Mouse (Mus musculus): ENCODE measurements at regions not wholly inside any gene's neighbourhood (a gene's known extent, or its start where the extent isn't known, plus 50 kb on each side); places are given as distances from the start of the nearest gene placed in this dataset.

DNA sequence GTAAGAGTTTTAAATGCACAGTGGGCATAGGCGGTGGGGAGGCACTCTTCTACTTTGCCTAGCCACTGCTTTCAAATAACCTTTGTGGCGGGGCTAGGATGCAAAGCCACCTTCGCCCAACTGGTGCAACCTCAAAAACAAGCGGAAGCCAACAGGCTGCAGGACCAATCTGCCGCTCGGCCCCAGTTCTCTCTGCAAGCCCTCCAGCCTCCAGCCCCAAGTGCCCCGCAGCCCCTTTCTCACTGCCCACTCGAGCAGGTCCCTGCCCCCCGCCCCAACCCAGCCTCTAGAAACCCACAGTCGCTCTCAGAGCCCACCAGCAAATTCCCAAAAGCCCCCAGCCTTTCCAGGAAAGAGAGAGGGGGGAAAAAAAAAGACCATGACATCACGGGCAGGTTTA, 89.6 kb upstream of the Ssbp2 start:
- DNase-seq = peak; percentile 49

DNA sequence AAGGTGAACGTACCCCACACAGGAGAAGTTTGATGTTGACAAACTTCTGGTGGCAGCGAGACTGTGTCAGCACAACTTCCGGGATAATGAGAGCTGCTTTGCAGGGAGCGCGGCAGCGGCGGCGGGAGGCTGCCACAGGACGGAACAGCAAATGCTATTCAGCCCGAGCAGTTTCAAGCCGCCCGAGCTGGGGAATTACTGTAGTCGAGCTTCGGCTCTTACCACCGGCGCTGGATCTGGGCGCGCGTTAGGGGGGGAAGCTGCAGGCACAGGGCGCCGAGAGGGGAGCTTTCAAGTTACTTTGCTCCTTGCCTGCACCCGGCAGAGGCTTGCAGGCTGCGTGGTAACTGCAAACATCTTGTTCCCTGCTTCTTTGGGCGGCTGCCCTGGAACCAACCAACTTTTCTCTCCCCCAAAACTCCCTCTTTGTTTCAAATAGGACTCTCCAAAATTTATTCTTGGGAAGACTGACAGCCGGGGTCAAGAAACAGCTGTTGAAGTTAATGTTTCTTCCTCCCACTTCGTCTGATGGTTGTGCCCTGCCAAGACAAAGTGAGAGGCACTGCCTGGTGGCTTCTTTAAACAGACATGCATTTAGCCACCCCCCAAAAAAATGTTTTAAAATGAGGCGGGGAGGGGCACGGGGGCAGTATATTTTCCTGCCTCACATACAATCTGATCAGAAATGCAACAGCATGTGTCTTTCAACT, 89.0 kb upstream of the Ssbp2 start:
- DNase-seq = peak; percentile 98

DNA sequence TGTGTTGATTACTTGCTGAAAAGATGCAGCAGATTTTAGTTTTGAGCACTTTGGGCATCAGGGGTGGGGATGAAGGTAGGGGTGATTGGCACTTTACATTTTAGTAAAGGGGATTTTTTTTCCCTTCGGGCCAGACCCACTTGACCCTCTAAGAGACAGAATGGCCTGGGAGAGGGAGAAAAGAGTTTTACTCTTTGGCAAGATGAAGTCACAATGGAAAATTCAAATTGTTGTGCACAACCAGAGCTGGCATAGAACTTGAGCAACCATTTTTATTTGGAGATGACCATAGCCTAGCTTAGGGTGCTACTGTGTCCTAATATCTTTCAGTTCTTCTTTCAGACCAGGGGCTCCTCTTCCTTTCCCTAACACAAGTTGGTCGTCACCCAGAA, 88.5 kb upstream of the Ssbp2 start:
- DNase-seq = no peak

DNA sequence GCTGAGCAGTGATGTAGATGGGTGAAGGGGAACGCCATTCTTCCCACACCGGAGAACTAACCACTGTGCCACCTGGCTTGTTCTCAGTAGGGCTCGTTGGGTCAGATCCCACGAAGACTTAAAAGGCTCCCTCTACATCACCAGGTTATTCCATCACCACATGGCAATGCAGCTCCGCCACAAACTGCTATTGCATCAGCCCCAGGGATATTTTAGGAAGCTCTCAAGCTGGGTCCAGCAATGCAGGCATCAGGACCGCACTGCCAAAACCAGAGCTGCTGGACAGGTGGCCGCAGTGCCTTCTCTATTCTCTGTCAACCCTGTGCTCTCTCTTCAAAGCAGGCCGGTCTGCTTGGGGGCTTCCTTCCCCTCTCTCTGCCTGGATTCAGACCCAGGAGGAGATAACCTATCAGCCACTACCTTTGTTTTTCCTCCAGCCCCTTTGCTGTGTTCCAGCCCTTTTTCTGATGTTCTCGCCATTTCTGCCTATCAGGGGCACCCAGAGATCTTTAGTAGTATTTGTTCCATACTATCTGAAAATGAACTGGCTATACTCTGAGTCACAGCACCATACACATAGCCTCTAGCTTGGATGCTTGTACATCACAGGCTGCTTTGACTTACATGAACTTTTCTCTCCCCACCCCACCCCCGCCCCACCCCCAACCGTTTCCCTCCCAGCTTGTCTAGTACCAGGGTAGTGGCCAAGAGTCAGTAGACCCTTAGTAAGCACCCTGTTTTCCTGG, 87.8 kb upstream of the Ssbp2 start:
- peak; percentile 32 for DNase-seq

DNA sequence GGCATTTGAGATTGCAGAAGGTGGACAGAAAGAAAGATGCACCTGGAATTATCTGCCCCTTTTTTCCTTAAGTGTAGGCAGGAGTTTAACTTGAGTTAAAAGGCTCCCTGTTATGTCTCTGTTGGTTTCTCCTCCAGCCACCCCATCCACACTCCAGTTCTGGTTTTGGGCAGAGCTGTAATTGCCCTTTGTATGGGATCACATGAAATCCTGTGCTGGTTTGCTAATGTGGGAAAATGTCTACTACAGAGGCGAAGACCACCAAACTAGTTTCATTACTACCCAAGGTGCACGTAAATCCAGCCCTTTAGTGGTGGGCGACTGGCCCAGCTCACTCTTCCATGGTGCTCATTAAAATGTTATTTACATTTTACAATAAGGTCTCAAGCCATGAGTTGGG, 85.9 kb upstream of the Ssbp2 start:
- DNase-seq = peak; percentile 62

DNA sequence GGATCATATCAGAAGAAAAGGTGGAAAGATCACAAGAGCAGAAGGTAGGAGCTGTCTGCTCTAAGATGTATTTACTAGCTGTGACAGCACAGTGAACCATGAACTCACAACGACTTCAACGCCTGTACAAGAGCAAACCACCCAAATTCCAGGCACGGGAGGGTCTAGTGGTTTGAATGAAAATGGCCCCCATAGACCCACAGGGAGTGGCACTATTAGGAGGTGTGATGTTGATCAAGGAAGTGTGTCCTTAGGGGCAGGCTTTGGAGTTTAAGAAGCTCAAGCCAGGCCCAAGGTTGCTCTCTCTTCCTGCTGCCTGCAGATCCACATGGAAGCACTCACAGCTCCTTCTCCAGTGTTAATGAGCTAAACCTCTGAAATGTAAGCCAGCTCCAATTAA, 83.5 kb upstream of the Ssbp2 start:
- no peak for DNase-seq

DNA sequence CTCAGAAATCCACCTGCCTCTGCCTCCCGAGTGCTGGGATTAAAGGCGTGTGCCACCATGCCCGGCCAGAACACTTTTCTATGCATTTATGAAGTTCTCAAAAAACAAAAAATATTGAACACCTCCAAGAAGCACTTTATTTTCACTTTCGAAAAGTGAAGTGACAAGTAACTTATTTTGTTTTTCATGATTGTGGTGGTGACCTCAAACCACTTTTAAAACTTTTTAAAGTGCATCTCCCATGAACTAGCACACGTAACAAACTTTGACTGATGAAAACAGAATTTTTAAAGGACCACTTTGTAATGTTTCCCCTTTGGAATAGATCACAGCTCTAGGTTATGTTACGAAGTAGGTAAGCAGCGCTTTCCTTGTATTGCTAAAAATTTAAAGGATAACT, 82.7 kb upstream of the Ssbp2 start:
- DNase-seq = no peak

DNA sequence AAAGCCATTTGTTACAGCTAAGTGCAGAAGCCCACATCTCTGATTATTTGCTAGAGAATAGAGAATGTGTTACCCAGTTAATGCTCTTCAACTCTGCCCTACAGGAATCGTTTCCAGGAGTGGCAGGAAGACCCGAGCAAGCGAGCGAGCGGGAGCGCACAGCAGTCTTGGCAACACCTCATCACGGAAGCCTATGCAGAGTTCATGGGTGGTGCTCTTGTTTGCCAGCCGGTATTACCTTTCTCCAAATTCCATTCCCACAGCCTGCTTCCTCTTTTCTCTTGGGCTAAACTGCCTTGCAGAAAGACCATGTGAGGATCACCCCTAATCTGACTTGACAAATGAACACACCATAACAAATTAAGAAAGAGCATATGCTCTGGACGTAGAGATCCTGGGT, 82.1 kb upstream of the Ssbp2 start:
- DNase-seq = no peak

DNA sequence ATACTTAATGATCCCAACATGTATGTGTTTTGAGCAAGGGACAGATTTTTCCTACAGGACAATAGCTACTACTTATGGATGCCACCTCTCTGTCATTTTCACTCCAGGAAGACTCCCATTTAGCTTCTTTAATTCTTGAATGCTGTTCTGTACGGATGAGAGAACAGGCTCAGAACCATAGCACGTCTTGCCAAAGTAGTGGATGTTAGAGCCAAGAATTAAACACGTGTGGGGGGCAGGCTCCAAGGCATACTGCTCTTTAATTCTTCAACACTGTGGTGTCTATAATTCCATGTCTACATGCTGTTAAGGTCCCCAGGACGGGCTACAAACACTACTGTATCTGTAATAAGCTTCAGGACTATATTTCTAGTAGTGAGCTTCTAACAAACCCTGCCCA, 74.7 kb upstream of the Ssbp2 start:
- DNase-seq = no peak

DNA sequence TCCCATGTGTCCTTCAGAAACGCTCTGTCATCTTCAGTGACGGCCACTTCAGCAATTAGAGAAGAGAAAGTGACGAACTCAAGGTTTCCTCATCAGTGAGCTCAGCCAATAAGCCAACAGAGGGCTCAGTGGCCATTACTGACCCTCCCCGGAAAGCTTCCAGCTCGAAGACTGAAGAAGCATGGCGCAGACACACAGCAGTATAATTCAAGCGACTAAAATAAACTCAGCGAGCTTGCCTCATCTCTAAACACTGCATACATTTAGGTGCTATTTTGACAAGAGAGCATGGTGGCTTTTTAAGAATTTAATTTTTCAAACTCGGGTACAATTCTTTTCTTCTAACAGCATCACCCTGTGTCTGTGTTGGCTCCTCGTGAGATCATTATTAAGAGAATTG, 72.2 kb upstream of the Ssbp2 start:
- DNase-seq = no peak

DNA sequence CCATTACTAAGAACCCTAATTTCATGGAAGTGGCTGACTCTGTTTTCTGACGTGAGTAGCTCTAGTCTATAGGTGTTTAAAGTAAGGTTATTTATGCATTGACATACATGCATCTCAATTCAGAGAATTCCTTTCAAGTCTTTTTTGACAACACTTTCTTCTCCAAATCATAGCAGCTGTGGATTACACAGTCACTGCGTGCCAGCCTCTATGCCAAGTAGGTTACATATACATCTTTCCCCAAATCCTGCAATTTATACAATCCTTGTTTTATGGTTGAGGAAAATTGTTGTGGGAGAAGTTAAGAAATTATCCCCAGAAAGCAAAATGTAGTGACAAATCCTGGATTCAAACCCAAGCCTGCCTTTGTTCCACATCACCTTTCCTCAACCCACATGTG, 56.5 kb upstream of the Ssbp2 start:
- no peak for DNase-seq

DNA sequence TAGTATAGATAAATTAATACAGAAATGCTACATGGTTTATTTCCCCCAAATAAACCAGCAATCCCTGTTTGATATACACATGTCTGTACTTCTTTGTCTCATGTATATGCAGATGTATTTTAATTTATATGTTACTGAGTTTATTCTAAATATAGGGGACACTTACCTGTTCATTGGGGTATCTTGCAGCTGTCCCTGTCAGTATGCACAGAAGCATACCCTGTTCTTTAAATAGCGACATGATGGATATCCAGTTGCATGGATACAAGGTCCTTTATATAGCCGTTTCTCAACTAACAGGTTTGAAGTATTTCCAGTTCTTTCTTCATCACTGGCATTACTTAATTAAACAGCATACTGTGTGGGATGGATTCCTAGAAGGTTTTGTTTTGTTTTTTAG, 55.1 kb upstream of the Ssbp2 start:
- DNase-seq = no peak

DNA sequence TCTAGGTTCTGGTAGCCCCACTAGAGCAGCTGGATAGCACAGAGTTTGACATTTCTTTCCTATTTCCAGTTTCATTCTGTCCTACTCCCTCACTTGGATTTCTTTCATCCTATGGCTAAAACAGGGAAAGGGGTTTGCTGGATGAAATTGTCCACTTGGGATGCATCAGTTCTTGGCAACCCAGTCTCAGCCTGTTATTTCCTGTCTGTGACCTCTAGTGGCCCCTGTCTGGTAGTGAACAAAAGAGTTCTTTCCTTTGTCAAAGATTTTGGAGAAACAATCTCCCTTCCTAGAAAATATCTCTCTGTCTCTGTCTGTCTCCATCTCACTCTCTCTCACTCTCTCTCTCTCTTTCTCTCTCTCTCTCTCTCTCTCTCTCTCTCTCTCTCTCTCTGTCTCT, 50.0 kb upstream of the Ssbp2 start:
- no peak for DNase-seq
